Mouse (Mus musculus) forebrain, embryonic 14.5 days (tissue): Measurements from ENCODE around the gene Selenof. TPM values are rescaled to one million over a fixed set of nuclear protein-coding genes. Genes with fewer than 3 reads are reported as not detected.
A peak's percentile ranks its signal among the peaks of the same experiment; 100 is the strongest.

Experiments used
- ATAC-seq: fragments of 200-750 bp; cut with Nextera tagmentation; 2 replicates; pipeline ENCODE4 v1.8.0; 2017; ENCODE audit warnings: mild to moderate bottlenecking, moderate library complexity
- DNase-seq: peaks from one replicate; pipeline ENCODE4 v3.0.0-alpha.2; 2015; ENCODE audit warnings: low spot score
- H3K27ac ChIP-seq: fragments of 300-500 bp; sonication (generic); 2 replicates; pipeline ENCODE4 v1.5.1; 2014; ENCODE audit warnings: low read depth, mild to moderate bottlenecking, control low read depth, low read length, moderate library complexity
- H3K27me3 ChIP-seq: fragments of 300-500 bp; sonication (generic); replicated peaks from 2 replicates; pipeline ENCODE4 v1.6.1; 2014; ENCODE audit warnings: low read length, control low read depth, mixed read lengths; ENCODE audit not compliant: control insufficient read depth, insufficient read depth
- H3K36me3 ChIP-seq: fragments of 300-500 bp; sonication (generic); 2 replicates; pipeline ENCODE4 v1.6.1; 2014; ENCODE audit warnings: low read length, control low read depth; ENCODE audit not compliant: control insufficient read depth, insufficient read depth
- H3K4me1 ChIP-seq: fragments of 300-500 bp; sonication (generic); 2 replicates; pipeline ENCODE4 v1.6.1; 2014; ENCODE audit warnings: antibody characterized with exemption, low read length, control low read depth; ENCODE audit not compliant: control insufficient read depth, insufficient read depth
- H3K4me2 ChIP-seq: fragments of 300-500 bp; sonication (generic); 2 replicates; pipeline ENCODE4 v1.6.1; 2014; ENCODE audit warnings: mild to moderate bottlenecking, control low read depth, low read length
- H3K4me3 ChIP-seq: fragments of 300-500 bp; sonication (generic); 2 replicates; pipeline ENCODE4 v1.5.1; 2014; ENCODE audit warnings: low read depth, low read length, control low read depth
- H3K9ac ChIP-seq: fragments of 300-500 bp; sonication (generic); 2 replicates; pipeline ENCODE4 v1.6.1; 2014; ENCODE audit warnings: mild to moderate bottlenecking, low read length, control low read depth, moderate library complexity
- H3K9me3 ChIP-seq: fragments of 300-500 bp; sonication (generic); replicated peaks from 2 replicates; pipeline ENCODE4 v1.6.1; 2016; ENCODE audit warnings: low read length, control low read depth, mixed read lengths; ENCODE audit not compliant: control insufficient read depth
- WGBS: fragments of 180-500 bp; shearing (Covaris S2); extraction: QIAGEN DNeasy Blood & Tissue Kit; methylation state at CpG from one replicate; pipeline ENCODE4 v1.1.7; 2014; 5-methylcytosine and 5-hydroxymethylcytosine counted together
- polyA plus RNA-seq: library from polyadenylated mRNA; unstranded; fragments of >200 nt; fragmentation: Nextera tagmentation; extraction: Ambion mirVana; gene quantifications from 2 replicates; pipeline ENCODE4 v1.2.1, GENCODE M21; 2014

The Selenof gene
- polyA plus RNA-seq, 1 experiment from 2014 or later = 577 TPM

DNA sequence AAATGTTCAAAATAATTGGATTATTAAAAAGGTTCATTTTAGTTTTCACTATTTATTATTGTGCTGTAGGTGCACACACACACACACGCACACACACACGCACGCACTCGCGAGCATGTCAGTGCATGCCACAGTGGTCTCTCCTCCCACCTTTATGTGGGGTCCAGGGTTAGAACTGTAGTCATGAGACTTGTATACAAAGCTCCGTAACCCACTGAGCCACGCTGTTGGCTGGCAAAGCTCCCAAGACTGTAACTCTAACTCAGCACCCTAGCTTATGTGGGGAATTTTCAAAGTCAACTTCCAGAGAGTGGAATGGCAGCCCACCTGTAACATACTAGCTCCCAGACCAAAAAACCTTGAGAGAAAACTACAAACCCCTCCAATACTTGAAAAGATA, 25.0 kb upstream of the Selenof start:
- Histone ChIP-seq H3K9me3 (no peaks in the 10 kb centered on the region), H3K4me1 (peaks cover 20% of the 10 kb centered on the region), H3K9ac (no peak overlapping the region), H3K27me3 (no peaks in the 10 kb centered on the region), H3K4me3 (no peak overlapping the region), H3K36me3 (no peaks in the 10 kb centered on the region), H3K27ac (no peak overlapping the region), H3K4me2 (no peak overlapping the region)
- DNase-seq (no peak), ATAC-seq (peak; percentile 38; the same call in 1 of the 2 replicates)
- WGBS = 44% methylated on average over 7 of the region's 7 CpGs

DNA sequence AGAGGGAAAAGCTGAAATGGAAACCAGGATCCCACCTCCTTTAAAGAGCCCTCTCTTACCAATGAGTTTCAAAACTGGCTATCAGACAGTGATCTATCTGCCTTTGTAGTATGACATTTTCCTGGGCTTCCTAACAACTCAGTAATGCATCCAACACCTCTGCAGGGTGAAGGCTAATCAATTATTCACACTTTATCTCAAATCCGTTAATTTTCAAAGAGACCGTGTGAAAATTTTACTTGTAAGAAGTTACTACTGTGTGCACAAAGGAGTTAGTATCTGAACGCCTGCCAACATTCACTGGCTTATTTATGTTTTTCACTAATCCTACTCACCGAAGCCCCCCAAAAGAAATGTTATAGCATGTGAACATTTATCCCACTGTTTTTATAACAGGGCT, 24.3 kb upstream of the Selenof start:
- WGBS = 3% methylated on average over 4 of the region's 4 CpGs
- H3K9ac ChIP-seq = no peak overlapping the region
- H3K27me3 ChIP-seq = no peaks in the 10 kb centered on the region
- DNase-seq = peak; percentile 86
- no peak overlapping the region for H3K27ac ChIP-seq
- no peaks in the 10 kb centered on the region for H3K36me3 ChIP-seq
- H3K9me3 ChIP-seq = no peaks in the 10 kb centered on the region
- peaks cover 21% of the 10 kb centered on the region for H3K4me1 ChIP-seq
- peak; percentile 64 for ATAC-seq
- H3K4me2 ChIP-seq = peak overlapping the region; percentile 24; the same call in 1 of the 2 replicates
- no peak overlapping the region for H3K4me3 ChIP-seq

GRCm38 (mm10) chr3:144546490-144546889, 23.6 kb upstream of the Selenof start:
- H3K4me2 ChIP-seq = peak overlapping the region; percentile 24; the same call in 1 of the 2 replicates
- peak overlapping the region; percentile 75; the same call in 1 of the 2 replicates for H3K27ac ChIP-seq
- no peaks in the 10 kb centered on the region for H3K36me3 ChIP-seq
- peaks cover 28% of the 10 kb centered on the region for H3K4me1 ChIP-seq
- 12% methylated on average over 4 of the region's 4 CpGs for WGBS
- H3K9ac ChIP-seq = no peak overlapping the region
- ATAC-seq (peak; percentile 52), DNase-seq (peak; percentile 59)
- no peak overlapping the region for H3K4me3 ChIP-seq
- H3K9me3 ChIP-seq = no peaks in the 10 kb centered on the region
- no peaks in the 10 kb centered on the region for H3K27me3 ChIP-seq

DNA sequence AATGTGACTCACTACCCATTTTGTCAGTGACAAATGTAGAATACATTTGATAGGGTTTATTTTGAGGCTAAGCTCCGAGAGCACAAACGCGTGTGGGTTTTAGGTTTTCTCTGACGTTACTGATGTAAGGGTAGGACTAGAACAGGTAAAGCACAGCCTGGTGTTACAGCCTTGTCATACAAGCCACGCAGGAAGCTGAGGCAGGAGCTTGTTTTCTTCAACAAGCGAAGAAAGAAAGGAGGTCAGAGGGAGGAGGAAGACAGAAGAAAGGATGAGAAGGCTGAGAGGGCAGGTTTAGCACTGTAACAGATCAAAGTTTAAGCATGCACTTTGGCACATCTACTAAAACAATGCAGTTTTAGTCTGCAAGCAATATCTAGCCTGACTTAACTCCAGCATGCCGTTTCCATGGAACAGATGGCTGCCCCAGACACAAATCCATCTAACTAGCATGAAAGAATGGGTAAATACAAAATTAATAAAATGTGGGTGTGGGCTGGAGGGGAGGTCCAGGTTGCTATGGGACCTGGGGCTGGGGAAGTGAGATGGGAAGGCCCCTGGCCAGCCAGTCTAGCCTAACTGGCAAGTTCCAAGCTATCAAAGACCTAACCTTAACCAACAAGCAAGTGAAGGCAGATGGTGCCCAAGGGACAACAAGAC, 21.8 kb upstream of the Selenof start:
- Histone ChIP-seq H3K9me3 (no peaks in the 10 kb centered on the region), H3K27me3 (no peaks in the 10 kb centered on the region), H3K36me3 (no peaks in the 10 kb centered on the region), H3K4me2 (no peak overlapping the region), H3K27ac (peak overlapping the region; percentile 5; the same call in 1 of the 2 replicates), H3K4me1 (peaks cover 26% of the 10 kb centered on the region), H3K4me3 (no peak overlapping the region), H3K9ac (no peak overlapping the region)
- DNase-seq (no peak), ATAC-seq (no peak)
- 84% methylated on average over 7 of the region's 7 CpGs for WGBS

DNA sequence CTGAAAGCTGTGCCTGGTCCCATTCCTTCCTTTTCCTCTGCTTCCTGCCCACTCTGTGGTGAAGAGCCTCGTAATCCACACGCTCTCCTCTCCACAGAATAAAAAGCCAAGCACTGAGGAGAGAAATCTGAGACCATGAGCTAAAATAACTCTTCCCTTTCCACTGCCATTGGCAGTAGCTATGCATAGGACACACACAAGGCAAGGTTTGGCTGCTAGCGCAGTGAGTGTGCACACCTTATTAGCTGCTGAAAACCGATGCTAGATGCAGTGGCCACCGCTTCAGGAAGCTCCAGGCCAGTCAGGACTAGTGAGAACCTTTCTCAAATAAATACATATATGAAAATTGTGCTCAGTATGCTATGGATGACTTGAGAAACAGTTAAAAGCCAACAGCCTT, 20.1 kb upstream of the Selenof start:
- no peak for DNase-seq
- Histone ChIP-seq H3K4me1 (peaks cover 36% of the 10 kb centered on the region), H3K9me3 (no peaks in the 10 kb centered on the region), H3K27me3 (no peaks in the 10 kb centered on the region), H3K9ac (no peak overlapping the region), H3K4me3 (no peak overlapping the region), H3K27ac (no peak overlapping the region), H3K4me2 (no peak overlapping the region), H3K36me3 (no peaks in the 10 kb centered on the region)
- 92% methylated on average over 5 of the region's 5 CpGs for WGBS
- no peak for ATAC-seq

- Histone ChIP-seq H3K4me2 (no peak overlapping the region), H3K36me3 (no peaks in the 10 kb centered on the region), H3K9ac (no peak overlapping the region), H3K27me3 (no peaks in the 10 kb centered on the region), H3K9me3 (no peaks in the 10 kb centered on the region), H3K4me1 (peaks cover 34% of the 10 kb centered on the region), H3K27ac (no peak overlapping the region), H3K4me3 (no peak overlapping the region)
- peak; percentile 45; the same call in 1 of the 2 replicates for ATAC-seq
- DNase-seq = peak; percentile 62
- 48% methylated on average over 5 of the region's 5 CpGs for WGBS
These were observed 19.4 kb upstream of the Selenof start for GRCm38 (mm10) chr3:144550659-144551058.

GRCm38 (mm10) chr3:144551416-144551815, 18.7 kb upstream of the Selenof start:
- ATAC-seq = no peak
- Histone ChIP-seq H3K4me1 (peaks cover 38% of the 10 kb centered on the region), H3K27ac (peak overlapping the region; percentile 45; the same call in 1 of the 2 replicates), H3K27me3 (no peaks in the 10 kb centered on the region), H3K36me3 (no peaks in the 10 kb centered on the region), H3K9me3 (no peaks in the 10 kb centered on the region), H3K9ac (no peak overlapping the region), H3K4me3 (no peak overlapping the region), H3K4me2 (no peak overlapping the region)
- no peak for DNase-seq
- 47% methylated on average over 4 of the region's 4 CpGs for WGBS

DNA sequence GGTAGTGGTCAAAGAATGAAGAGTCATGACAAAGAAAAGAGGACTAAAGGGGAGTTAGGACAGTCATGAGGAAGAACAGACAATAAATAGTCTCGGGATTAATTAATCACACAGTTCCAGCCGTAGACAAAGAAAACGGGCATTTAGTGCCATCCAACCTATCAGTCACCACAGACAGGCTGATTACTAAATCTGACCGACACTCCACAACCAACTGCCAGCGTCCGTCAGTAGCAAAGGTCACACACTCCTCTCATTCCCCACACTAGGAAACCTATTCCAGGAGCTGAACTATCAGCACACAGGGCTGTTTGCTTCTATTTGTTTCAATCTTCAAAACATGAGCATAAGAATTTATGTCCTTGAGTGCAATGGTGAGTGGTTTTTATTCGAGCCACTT, 16.2 kb upstream of the Selenof start:
- Histone ChIP-seq H3K9me3 (no peaks in the 10 kb centered on the region), H3K4me1 (peaks cover 45% of the 10 kb centered on the region), H3K27me3 (no peaks in the 10 kb centered on the region), H3K36me3 (no peaks in the 10 kb centered on the region), H3K4me3 (no peak overlapping the region), H3K9ac (no peak overlapping the region), H3K4me2 (no peak overlapping the region; the same call in 1 of the 2 replicates), H3K27ac (peak overlapping the region; percentile 35; the same call in 1 of the 2 replicates)
- WGBS = 28% methylated on average over 7 of the region's 7 CpGs
- no peak for DNase-seq
- ATAC-seq = no peak

- 43% methylated on average over 9 of the region's 9 CpGs for WGBS
- Histone ChIP-seq H3K9ac (no peak overlapping the region), H3K4me3 (no peak overlapping the region), H3K9me3 (no peaks in the 10 kb centered on the region), H3K27me3 (no peaks in the 10 kb centered on the region), H3K4me2 (peak overlapping the region; percentile 25), H3K27ac (peak overlapping the region; percentile 35; the same call in 1 of the 2 replicates), H3K36me3 (no peaks in the 10 kb centered on the region), H3K4me1 (peaks cover 45% of the 10 kb centered on the region)
- ATAC-seq (no peak), DNase-seq (no peak)
These were observed 15.6 kb upstream of the Selenof start for GRCm38 (mm10) chr3:144554503-144554902.
